Mouse (Mus musculus): ENCODE data around the gene Orc6. TPM values are rescaled to one million over a fixed set of nuclear protein-coding genes. Genes with fewer than 3 reads are reported as not detected.
A peak's percentile ranks its signal among the peaks of the same experiment; 100 is the strongest.

Gene Orc6
- 1 to 10 TPM; 3.8 to 5.3 TPM for total RNA-seq (2021)
- long read RNA-seq, experiment 1, partial matches to known transcripts, result 0 of 2 reads
- long read RNA-seq, experiment 1, other reads (novel, unspliced or antisense), result 1 of 2 reads
- long read RNA-seq, experiment 2, partial matches to known transcripts, result 0 of 1 reads
- long read RNA-seq, experiment 2, other reads (novel, unspliced or antisense), result 0 of 1 reads

GRCm38 (mm10) chr8:85299434-85300077 lies at the start of gene Orc6, which contains the start of gene Vps35:
Gene Orc6 (plus strand): TSS chr8:85299632.
Gene Vps35 (minus strand): TSS chr8:85299802.
- peak within 1 kb of the TSS; percentile 100 for H3K27ac ChIP-seq
- DNase-seq, result peak; percentile 97
- intact Hi-C loops (cut with DNase I), result loop anchor here (10.0 kb wide), 2 partner anchors 225 to 255 kb away; partner anchors contain the start of genes Dhps and Dnaja2
- no peak for TF ChIP-seq CTCF (IDR thresholded peaks at IDR 0.05)
- peak within 1 kb of the TSS; percentile 98 for H3K4me3 ChIP-seq

- DNase-seq, result no peak
- H3K4me3 ChIP-seq, result no peak overlapping the region
- H3K27ac ChIP-seq, result no peak overlapping the region
- intact Hi-C loops (cut with DNase I), result no loop called here
- TF ChIP-seq CTCF (IDR thresholded peaks at IDR 0.05), result no peak
These were observed 12.6 kb upstream of the Orc6 start for GRCm38 (mm10) chr8:85286846-85287245.

GRCm38 (mm10) chr8:85298600-85299433 lies 615 bp upstream of the Orc6 start:
- Histone ChIP-seq H3K4me3 (peak overlapping the region; percentile 98), H3K27ac (peak overlapping the region; percentile 100)
- DNase-seq, result no peak
- no peak for TF ChIP-seq CTCF (IDR thresholded peaks at IDR 0.05)
- intact Hi-C loops (cut with DNase I), result loop anchor here (10.0 kb wide), 2 partner anchors 224 to 256 kb away; partner anchors contain the start of genes Dhps and Dnaja2

- no peak overlapping the region for H3K27ac ChIP-seq
- no peak for TF ChIP-seq CTCF (IDR thresholded peaks at IDR 0.05)
- intact Hi-C loops (cut with DNase I), result no loop called here
- DNase-seq, result no peak
- H3K4me3 ChIP-seq, result no peak overlapping the region
These were observed 2.5 kb downstream of the Orc6 start for GRCm38 (mm10) chr8:85301941-85302340.

- intact Hi-C loops (cut with DNase I), result no loop called here
- H3K27ac ChIP-seq, result peak overlapping the region; percentile 28; the same call in 1 of the 2 replicates
- no peak overlapping the region for H3K4me3 ChIP-seq
- no peak for DNase-seq
- no peak for TF ChIP-seq CTCF (IDR thresholded peaks at IDR 0.05)
These were observed 3.5 kb downstream of the Orc6 start for GRCm38 (mm10) chr8:85302931-85303330.

GRCm38 (mm10) chr8:85303531-85303930 lies 4.1 kb downstream of the Orc6 start:
- no peak for TF ChIP-seq CTCF (IDR thresholded peaks at IDR 0.05)
- DNase-seq, result no peak
- Histone ChIP-seq H3K27ac (peak overlapping the region; percentile 28; the same call in 1 of the 2 replicates), H3K4me3 (no peak overlapping the region)
- intact Hi-C loops (cut with DNase I), result no loop called here

GRCm38 (mm10) chr8:85308564-85308963 lies 9.1 kb downstream of the Orc6 start:
- intact Hi-C loops (cut with DNase I), result no loop called here
- H3K27ac ChIP-seq, result no peak overlapping the region
- no peak for DNase-seq
- TF ChIP-seq CTCF (IDR thresholded peaks at IDR 0.05), result no peak
- no peak overlapping the region for H3K4me3 ChIP-seq

- DNase-seq, result no peak
- intact Hi-C loops (cut with DNase I), result loop anchor here (5.0 kb wide), 1 partner anchor 101 kb away; no protein-coding TSS in a partner anchor
- Histone ChIP-seq H3K27ac (no peak overlapping the region), H3K4me3 (no peak overlapping the region)
- TF ChIP-seq CTCF (IDR thresholded peaks at IDR 0.05), result peak; percentile 61
These were observed 12.3 kb downstream of the Orc6 start for GRCm38 (mm10) chr8:85311743-85312142.

- no peak for TF ChIP-seq CTCF (IDR thresholded peaks at IDR 0.05)
- no peak for DNase-seq
- intact Hi-C loops (cut with DNase I), result loop anchor here (5.0 kb wide), 1 partner anchor 99 kb away; no protein-coding TSS in a partner anchor
- no peak overlapping the region for H3K27ac ChIP-seq
- H3K4me3 ChIP-seq, result no peak overlapping the region
These were observed 13.6 kb downstream of the Orc6 start for GRCm38 (mm10) chr8:85313036-85313435.

- no peak for DNase-seq
- no peak overlapping the region for H3K27ac ChIP-seq
- no peak for TF ChIP-seq CTCF (IDR thresholded peaks at IDR 0.05)
- H3K4me3 ChIP-seq, result no peak overlapping the region
- intact Hi-C loops (cut with DNase I), result no loop called here
These were observed 19.1 kb downstream of the Orc6 start for GRCm38 (mm10) chr8:85318534-85318933.

- no peak for TF ChIP-seq CTCF (IDR thresholded peaks at IDR 0.05)
- no peak for DNase-seq
- intact Hi-C loops (cut with DNase I), result no loop called here
These were observed 22.5 kb downstream of the Orc6 start for GRCm38 (mm10) chr8:85321981-85322380.

GRCm38 (mm10) chr8:85323084-85323483 lies 23.7 kb downstream of the Orc6 start:
- intact Hi-C loops (cut with DNase I), result no loop called here
- Histone ChIP-seq H3K27ac (no peak overlapping the region), H3K4me3 (no peak overlapping the region)
- no peak for TF ChIP-seq CTCF (IDR thresholded peaks at IDR 0.05)
- DNase-seq, result no peak

More at GRCm38 (mm10) chr8:85321981-85322380, 22.5 kb downstream of the Orc6 start:
- Histone ChIP-seq H3K4me3 (no peak overlapping the region), H3K27ac (no peak overlapping the region)

- TF ChIP-seq CTCF (IDR thresholded peaks at IDR 0.05), result no peak
- H3K4me3 ChIP-seq, result no peak overlapping the region
- no peak for DNase-seq
- no peak overlapping the region for H3K27ac ChIP-seq
- intact Hi-C loops (cut with DNase I), result no loop called here
These were observed 27.6 kb downstream of the Orc6 start for GRCm38 (mm10) chr8:85327036-85327435.
